Mouse (Mus musculus) limb, embryonic 14.5 days (tissue): ENCODE measurements around the gene Psmd6. TPM values are rescaled to one million over a fixed set of nuclear protein-coding genes. Genes with fewer than 3 reads are reported as not detected.

ENCODE experiments used
- ATAC-seq: fragments of 200-750 bp; cut with Nextera tagmentation; 2 replicates; pipeline ENCODE4 v1.8.0; 2017; ENCODE audit warnings: low read depth, moderate number of reproducible peaks, moderate TSS enrichment; ENCODE audit not compliant: low FRiP score
- DNase-seq: peaks from one replicate; pipeline ENCODE4 v3.0.0-alpha.2; 2015; ENCODE audit warnings: low spot score
- H3K27ac ChIP-seq: fragments of 300-500 bp; sonication (generic); replicated peaks from 2 replicates; pipeline ENCODE4 v1.5.1; 2014; ENCODE audit warnings: low read depth, mild to moderate bottlenecking, low read length, moderate library complexity, mixed read lengths
- H3K27me3 ChIP-seq: fragments of 300-500 bp; sonication (generic); 2 replicates; pipeline ENCODE4 v1.6.1; 2014; ENCODE audit warnings: low read length, mixed read lengths; ENCODE audit not compliant: control insufficient read depth, insufficient read depth
- H3K36me3 ChIP-seq: fragments of 300-500 bp; sonication (generic); 2 replicates; pipeline ENCODE4 v1.6.1; 2014; ENCODE audit warnings: mild to moderate bottlenecking, low read length, moderate library complexity, mixed read lengths; ENCODE audit not compliant: control insufficient read depth, insufficient read depth
- H3K4me1 ChIP-seq: fragments of 300-500 bp; sonication (generic); 2 replicates; pipeline ENCODE4 v1.6.1; 2014; ENCODE audit warnings: antibody characterized with exemption, low read length, mixed read lengths; ENCODE audit not compliant: control insufficient read depth, insufficient read depth
- H3K4me2 ChIP-seq: fragments of 300-500 bp; sonication (generic); replicated peaks from 2 replicates; pipeline ENCODE4 v1.6.1; 2014; ENCODE audit warnings: low read depth, mild to moderate bottlenecking, low read length, moderate library complexity; ENCODE audit not compliant: severe bottlenecking
- H3K4me3 ChIP-seq: fragments of 300-500 bp; sonication (generic); replicated peaks from 2 replicates; pipeline ENCODE4 v1.5.1; 2014; ENCODE audit warnings: low read length
- H3K9ac ChIP-seq: fragments of 300-500 bp; sonication (generic); 2 replicates; pipeline ENCODE4 v1.6.1; 2014; ENCODE audit warnings: mild to moderate bottlenecking, low read depth, low read length, moderate library complexity; ENCODE audit not compliant: severe bottlenecking
- H3K9me3 ChIP-seq: fragments of 300-500 bp; sonication (generic); 2 replicates; pipeline ENCODE4 v1.6.1; 2016; ENCODE audit warnings: low read length; ENCODE audit not compliant: control insufficient read depth
- POLR2A ChIP-seq: fragments of 200-500 bp; IDR thresholded peaks from 2 replicates; pipeline ENCODE4 v1.8.0; 2012; ENCODE audit warnings: inconsistent platforms, mild to moderate bottlenecking, moderate library complexity, borderline replicate concordance; ENCODE audit not compliant: insufficient read depth, insufficient read length; ENCODE audit errors: extremely low read depth
- WGBS: fragments of 180-500 bp; shearing (Covaris S2); extraction: QIAGEN DNeasy Blood & Tissue Kit; methylation state at CpG from one replicate; pipeline ENCODE4 v1.1.7; 2014; 5-methylcytosine and 5-hydroxymethylcytosine counted together
- polyA plus RNA-seq, 2 experiments: library from polyadenylated mRNA; depleted of rRNA in 1 of 2; stranded (reverse) in 1 of 2; unstranded in 1 of 2; fragments of >200 nt; fragmentation: Nextera tagmentation in 1 of 2; extraction: Ambion mirVana in 1 of 2; gene quantifications; 2 replicates each; pipeline versions ENCODE4 v1.2.1 to v1.2.3; 2012 to 2014

The Psmd6 gene
- polyA plus RNA-seq, 2 experiments, result 103 to 232 TPM

DNA sequence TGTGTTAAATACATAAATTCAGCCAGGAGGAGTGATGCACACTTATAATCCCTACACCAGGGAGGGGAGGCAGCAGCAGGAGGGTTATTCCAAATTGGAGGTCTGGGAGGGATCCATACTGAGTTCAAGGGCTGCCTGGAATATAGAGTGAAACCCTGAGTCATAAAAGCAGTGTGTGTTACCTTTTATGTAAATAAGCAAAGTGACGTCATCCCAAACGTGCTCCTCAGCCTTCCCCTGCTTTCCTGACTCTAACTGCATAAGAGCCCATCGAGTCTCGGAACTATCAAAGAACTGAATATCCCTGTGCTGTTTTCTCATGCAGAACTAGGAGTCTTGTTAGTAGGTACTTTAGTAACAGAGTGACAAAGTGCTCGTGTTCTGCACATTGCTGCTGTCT is 57.4 kb downstream of the Psmd6 start:
- ATAC-seq (no peak), DNase-seq (no peak)
- Histone ChIP-seq H3K27ac (no peak overlapping the region), H3K36me3 (no peaks in the 10 kb centered on the region), H3K4me2 (no peak overlapping the region), H3K9me3 (no peaks in the 10 kb centered on the region), H3K9ac (no peak overlapping the region), H3K4me1 (peaks cover 29% of the 10 kb centered on the region), H3K27me3 (no peaks in the 10 kb centered on the region), H3K4me3 (no peak overlapping the region)
- 46% methylated on average over 5 of the region's 5 CpGs for WGBS
- no peak for TF ChIP-seq POLR2A

DNA sequence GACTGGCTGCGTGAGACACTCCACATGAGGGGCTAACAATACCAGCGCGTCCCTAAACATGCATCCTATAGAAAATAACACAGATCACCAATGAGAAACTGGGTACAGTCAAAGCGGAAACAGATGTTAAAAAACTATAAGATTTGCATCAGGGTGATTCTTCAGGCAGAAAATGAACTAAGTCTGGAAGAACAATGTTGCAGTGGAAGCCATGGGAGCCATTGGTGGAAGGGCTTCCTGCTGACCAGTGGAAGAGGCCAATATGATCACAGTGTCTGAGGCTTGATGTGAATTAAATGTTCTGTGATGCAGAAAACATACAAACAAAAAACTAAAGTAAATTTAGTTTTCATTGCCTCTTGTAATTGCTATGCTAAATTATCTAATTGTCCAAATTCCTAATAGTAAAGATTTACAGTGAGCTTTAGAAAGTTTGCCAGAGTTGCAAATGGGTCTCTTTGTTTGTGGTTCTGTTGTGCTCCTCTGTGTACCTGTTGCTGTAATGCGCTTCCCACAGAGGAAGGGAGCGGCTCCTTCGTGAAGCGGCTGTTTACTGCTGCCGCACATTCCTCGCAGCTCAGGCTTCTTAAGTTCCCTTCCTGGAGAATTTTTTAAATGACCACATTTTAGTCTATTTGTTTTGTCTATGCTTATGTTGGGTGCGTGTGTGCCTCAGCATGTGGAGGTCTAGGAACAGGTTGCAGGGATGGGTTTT is 58.1 kb downstream of the Psmd6 start:
- no peak overlapping the region for H3K27ac ChIP-seq
- H3K36me3 ChIP-seq, result no peaks in the 10 kb centered on the region
- no peak overlapping the region for H3K4me2 ChIP-seq
- DNase-seq (no peak), ATAC-seq (no peak)
- no peaks in the 10 kb centered on the region for H3K27me3 ChIP-seq
- 74% methylated on average over 11 of the region's 11 CpGs for WGBS
- no peak overlapping the region for H3K9ac ChIP-seq
- H3K4me3 ChIP-seq, result no peak overlapping the region
- H3K4me1 ChIP-seq, result peaks cover 23% of the 10 kb centered on the region
- no peak for TF ChIP-seq POLR2A
- no peaks in the 10 kb centered on the region for H3K9me3 ChIP-seq

Other genes with a start within 250 kb of the Psmd6 start
- 0.03 TPM in 1 of 2 replicates, not detected in the other for gene Gm281, start 206.5 kb downstream of the Psmd6 start, polyA plus RNA-seq (2012; rRNA removed)
- 0.08 TPM in 2 replicates for gene Gm281, start 206.5 kb downstream of the Psmd6 start, polyA plus RNA-seq (2014; fragmentation: Nextera tagmentation; extraction: Ambion mirVana)
- 18.7 and 26.7 TPM in 2 replicates for gene Atxn7, start 159.5 kb downstream of the Psmd6 start, polyA plus RNA-seq (2012; rRNA removed)
- gene Atxn7, start 159.5 kb downstream of the Psmd6 start, polyA plus RNA-seq (2014; fragmentation: Nextera tagmentation; extraction: Ambion mirVana), result 6.4 and 8.8 TPM in 2 replicates
- gene Thoc7, start 159.1 kb downstream of the Psmd6 start, polyA plus RNA-seq (2012; rRNA removed), result 89.4 and 116 TPM in 2 replicates
- gene Thoc7, start 159.1 kb downstream of the Psmd6 start, polyA plus RNA-seq (2014; fragmentation: Nextera tagmentation; extraction: Ambion mirVana), result 194 and 195 TPM in 2 replicates
- not detected in 2 replicates for gene Olfr720, start 65.9 kb upstream of the Psmd6 start, polyA plus RNA-seq (2012; rRNA removed)
- gene Olfr720, start 65.9 kb upstream of the Psmd6 start, polyA plus RNA-seq (2014; fragmentation: Nextera tagmentation; extraction: Ambion mirVana), result not detected in 2 replicates
- not detected in 2 replicates for gene Olfr31, start 201.8 kb upstream of the Psmd6 start, polyA plus RNA-seq (2012; rRNA removed)
- gene Olfr31, start 201.8 kb upstream of the Psmd6 start, polyA plus RNA-seq (2014; fragmentation: Nextera tagmentation; extraction: Ambion mirVana), result not detected in 2 replicates
- gene Il3ra, start 225.3 kb upstream of the Psmd6 start, polyA plus RNA-seq (2012; rRNA removed), result 35.5 and 53.2 TPM in 2 replicates
- gene Il3ra, start 225.3 kb upstream of the Psmd6 start, polyA plus RNA-seq (2014; fragmentation: Nextera tagmentation; extraction: Ambion mirVana), result 4.4 and 6.0 TPM in 2 replicates